Mouse (Mus musculus) embryonic fibroblast, embryonic 13.5 days (primary cell): ENCODE measurements around the gene Atp2a3.

Source experiments
- CTCF ChIP-seq: IDR thresholded peaks from 2 replicates; pipeline ENCODE4 v1.5.1; 2011; ENCODE audit warnings: mild to moderate bottlenecking, control low read depth, low read length, moderate library complexity, borderline replicate concordance; ENCODE audit not compliant: insufficient read depth
- POLR2A ChIP-seq: IDR thresholded peaks from 2 replicates; pipeline ENCODE4 v1.6.1; 2011; ENCODE audit warnings: low read depth, mild to moderate bottlenecking, control low read depth, low read length, moderate library complexity

DNA sequence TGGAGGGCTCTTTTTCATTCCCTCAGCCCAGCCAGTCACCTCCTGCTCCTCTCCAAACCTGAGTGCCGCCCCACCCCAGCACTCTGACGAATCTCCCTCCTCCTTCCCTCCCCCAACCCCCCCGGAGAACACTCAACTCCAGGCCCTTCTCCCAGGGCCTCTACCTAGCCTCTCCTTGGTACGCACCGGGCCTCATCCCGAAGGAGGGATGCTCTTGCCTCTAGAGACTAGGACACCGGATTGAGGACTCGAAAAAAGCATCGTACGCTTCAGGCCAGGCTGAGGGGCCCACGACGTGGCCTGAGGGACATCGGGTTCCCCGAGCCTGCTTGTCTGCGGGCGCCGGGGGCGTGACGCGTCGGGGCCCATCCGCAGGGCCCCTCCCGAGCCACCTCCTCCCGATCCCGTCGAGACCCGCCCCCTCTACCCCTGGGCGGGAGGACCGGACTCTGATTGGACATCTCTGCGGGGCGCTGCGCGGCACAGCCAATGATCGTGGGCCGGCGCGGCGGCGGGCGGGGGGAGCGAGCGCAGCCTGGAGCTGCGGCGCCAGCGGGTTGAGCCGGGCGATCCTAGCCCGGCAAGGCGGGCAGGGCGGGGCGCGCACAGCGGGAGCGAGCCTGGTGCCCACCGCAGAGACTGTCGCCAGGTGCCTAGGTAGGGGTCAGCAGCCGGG, 57.6 kb downstream of the Atp2a3 start, which contains the start of gene Camkk1:
- no peak for TF ChIP-seq CTCF
- peak; percentile 69 for TF ChIP-seq POLR2A
